Mouse (Mus musculus) CH12.LX (cell line): Measurements from ENCODE around the gene Mt1. TPM values are rescaled to one million over a fixed set of nuclear protein-coding genes. Genes with fewer than 3 reads are reported as not detected.

Experiments
- DNase-seq: peaks from one replicate; pipeline ENCODE4 v3.0.0-alpha.2; 2013; ENCODE audit errors: extremely low read depth
- H3K27ac ChIP-seq: 2 replicates; pipeline ENCODE4 v1.5.1; 2012; ENCODE audit warnings: low read depth, mild to moderate bottlenecking, control low read depth, moderate library complexity; ENCODE audit not compliant: insufficient read depth
- H3K27me3 ChIP-seq: replicated peaks from 2 replicates; pipeline ENCODE3; 2012; ENCODE audit warnings: inconsistent platforms
- H3K36me3 ChIP-seq, 2 experiments: replicated peaks in 1 of 2; 2 replicates each; pipeline versions ENCODE3 to v1.6.1; 2012; ENCODE audit warnings: inconsistent platforms in 1 of 2, low read length in 1 of 2, mild to moderate bottlenecking in 1 of 2, mixed read lengths in 1 of 2, moderate library complexity in 1 of 2; ENCODE audit not compliant: control insufficient read depth in 1 of 2, insufficient read depth in 1 of 2
- H3K4me1 ChIP-seq, 2 experiments: 2 replicates each; pipeline ENCODE4 v1.6.1; 2012; ENCODE audit warnings: inconsistent platforms in 1 of 2, moderate library complexity in 1 of 2; ENCODE audit not compliant: insufficient read depth in 2 of 2, control insufficient read depth in 1 of 2
- H3K4me2 ChIP-seq: 2 replicates; pipeline ENCODE4 v1.6.1; 2012; ENCODE audit warnings: low read depth, mild to moderate bottlenecking, control low read depth; ENCODE audit not compliant: poor library complexity, insufficient read depth, severe bottlenecking
- H3K4me3 ChIP-seq, 3 experiments: fragments of 150-350 bp in 1 of 3; sonication (generic) in 1 of 3; replicated peaks in 1 of 3; 2 replicates each; pipeline versions ENCODE3 to v1.5.1; 2011 to 2012; ENCODE audit warnings: low read depth in 2 of 3, low read length in 2 of 3, mild to moderate bottlenecking in 2 of 3, moderate library complexity in 2 of 3, control low read depth in 1 of 3, improper control_type of control experiment in 1 of 3, inconsistent platforms in 1 of 3, mixed read lengths in 1 of 3; ENCODE audit not compliant: poor library complexity in 1 of 3
- H3K79me2 ChIP-seq: replicated peaks from 2 replicates; pipeline ENCODE4 v1.6.1; 2012; ENCODE audit warnings: mild to moderate bottlenecking, moderate library complexity; ENCODE audit not compliant: control insufficient read depth, poor library complexity, insufficient read depth, severe bottlenecking; ENCODE audit errors: extremely low read depth
- H3K9ac ChIP-seq: 2 replicates; pipeline ENCODE4 v1.6.1; 2012; ENCODE audit warnings: low read depth, mild to moderate bottlenecking, control low read depth, moderate library complexity; ENCODE audit not compliant: insufficient read depth
- H3K9me3 ChIP-seq: replicated peaks from 2 replicates; pipeline ENCODE3; 2012; ENCODE audit warnings: low read length, inconsistent platforms, mixed read lengths
- BHLHE40 ChIP-seq: IDR thresholded peaks from 2 replicates; pipeline ENCODE4 v1.6.1; 2011; ENCODE audit warnings: mild to moderate bottlenecking, low read depth, low read length, improper control_type of control experiment
- E2F4 ChIP-seq: IDR thresholded peaks from 2 replicates; pipeline ENCODE4 v1.6.1; 2011; ENCODE audit warnings: low read depth, low read length, improper control_type of control experiment; ENCODE audit not compliant: insufficient replicate concordance
- JUND ChIP-seq: conservative IDR thresholded peaks from 2 replicates; pipeline ENCODE4 v1.6.1; 2011; ENCODE audit warnings: low read depth, low read length, improper control_type of control experiment
- MAX ChIP-seq: IDR thresholded peaks from 2 replicates; pipeline ENCODE4 v1.6.1; 2011; ENCODE audit warnings: low read length, improper control_type of control experiment
- MEF2A ChIP-seq: IDR thresholded peaks from 2 replicates; pipeline ENCODE4 v1.6.1; 2014; ENCODE audit warnings: low read depth, mild to moderate bottlenecking, inconsistent platforms, low read length, improper control_type of control experiment, borderline replicate concordance
- MXI1 ChIP-seq: IDR thresholded peaks from 2 replicates; pipeline ENCODE4 v1.6.1; 2011; ENCODE audit warnings: mild to moderate bottlenecking, low read depth, low read length, improper control_type of control experiment
- MYC ChIP-seq: IDR thresholded peaks from 2 replicates; pipeline ENCODE4 v1.6.1; 2011; ENCODE audit warnings: low read depth, mild to moderate bottlenecking, improper control_type of control experiment, low read length
- NELFE ChIP-seq: IDR thresholded peaks from 2 replicates; pipeline ENCODE4 v1.6.1; 2011; ENCODE audit warnings: low read depth, low read length, improper control_type of control experiment
- PAX5 ChIP-seq: IDR thresholded peaks from 2 replicates; pipeline ENCODE4 v1.6.1; 2012; ENCODE audit warnings: low read length, inconsistent platforms, mixed read lengths
- ZC3H11A ChIP-seq: IDR thresholded peaks from 2 replicates; pipeline ENCODE4 v1.6.1; 2012; ENCODE audit warnings: low read depth, mild to moderate bottlenecking, inconsistent platforms, low read length, improper control_type of control experiment
- dilution Hi-C: fragments of 300-500 bp; cut with MboI; formaldehyde crosslinking; loops from 2 replicates; pipeline ENCODE4 v1.14.3; 2020; ENCODE audit warnings: low sequenced_read_pairs; ENCODE audit not compliant: extremely low pct_unique_long_range_greater_than_20kb, extremely low pct_ligation_motif_present
- in situ Hi-C: fragments of 300-500 bp; cut with MboI; formaldehyde crosslinking; loops from 3 replicates; pipeline ENCODE4 v1.14.3; 2019; ENCODE audit warnings: low sequenced_read_pairs, low pct_ligation_motif_present, low pct_unique_long_range_greater_than_20kb, mixed read lengths
- polyA plus RNA-seq: library from polyadenylated mRNA; unstranded; fragments of >175 nt; gene quantifications from 2 replicates; pipeline ENCODE4 v1.2.1, GENCODE M21; 2012; ENCODE audit warnings: low read depth; ENCODE audit not compliant: insufficient read length
- total RNA-seq, 2 experiments: library from RNA; depleted of rRNA; stranded (reverse); fragments of 300-350 nt in 1 of 2; fragments of >200 nt in 1 of 2; gene quantifications; 2 replicates each; pipeline ENCODE4 v1.2.3; 2012 to 2014

Gene Mt1
- total and polyA plus RNA-seq, 3 experiments = 19.9 to 239 (median 62.7) TPM

DNA sequence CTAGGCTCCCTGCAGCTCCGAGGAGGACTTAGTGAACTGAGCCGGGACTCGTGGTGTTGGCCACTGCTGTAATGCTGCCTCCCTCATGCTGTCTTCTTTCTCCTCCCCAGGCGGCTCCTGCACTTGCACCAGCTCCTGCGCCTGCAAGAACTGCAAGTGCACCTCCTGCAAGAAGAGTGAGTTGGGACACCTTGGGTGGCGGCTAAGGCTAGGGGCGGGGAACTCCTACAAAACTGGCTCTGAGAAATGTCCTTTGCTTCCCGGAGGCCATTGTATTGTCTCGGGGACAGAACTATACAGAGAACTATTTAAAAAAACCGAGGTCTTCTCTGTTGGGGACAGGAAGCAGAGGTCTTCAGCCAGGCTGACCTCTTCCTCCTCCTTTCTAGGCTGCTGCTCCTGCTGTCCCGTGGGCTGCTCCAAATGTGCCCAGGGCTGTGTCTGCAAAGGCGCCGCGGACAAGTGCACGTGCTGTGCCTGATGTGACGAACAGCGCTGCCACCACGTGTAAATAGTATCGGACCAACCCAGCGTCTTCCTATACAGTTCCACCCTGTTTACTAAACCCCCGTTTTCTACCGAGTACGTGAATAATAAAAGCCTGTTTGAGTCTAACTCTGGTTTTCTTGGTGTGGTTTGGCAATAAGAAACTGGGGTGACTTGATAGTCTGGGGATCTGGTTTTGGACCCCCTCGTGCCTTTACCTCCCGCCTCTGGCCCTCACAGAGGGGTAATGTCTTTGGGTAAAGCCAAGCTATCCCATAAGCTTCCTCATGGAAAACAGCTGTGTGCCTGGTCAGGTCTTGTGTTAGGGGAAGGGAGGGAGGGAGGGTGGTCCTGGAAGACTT is 1.1 kb downstream of the Mt1 start:
- H3K79me2 ChIP-seq = peaks cover 4% of the 10 kb centered on the region; the same call in 1 of the 2 replicates
- peak; percentile 77 for TF ChIP-seq BHLHE40
- peak; percentile 80; the same call in 1 of the 2 replicates for TF ChIP-seq MXI1
- no peak for TF ChIP-seq PAX5
- peak; percentile 43 for TF ChIP-seq MAX
- H3K4me3 ChIP-seq = peak overlapping the region; percentile 41 to 78 (median 53)
- dilution Hi-C loops = no loop called here
- peak overlapping the region; percentile 71 for H3K9ac ChIP-seq
- DNase-seq = no peak
- peak overlapping the region; percentile 41 for H3K27ac ChIP-seq
- peaks cover 2% of the 10 kb centered on the region for H3K9me3 ChIP-seq
- H3K36me3 ChIP-seq = no peaks in the 10 kb centered on the region
- peaks cover 0 to 25% of the 10 kb centered on the region in 2 experiments; a peak in 2 of 4 replicates for H3K4me1 ChIP-seq
- peaks cover 58% of the 10 kb centered on the region for H3K27me3 ChIP-seq
- in situ Hi-C loops = loop anchor here (25.0 kb wide), 1 partner anchor 493 kb away; no protein-coding TSS in a partner anchor
- peak overlapping the region; percentile 32; the same call in 1 of the 2 replicates for H3K4me2 ChIP-seq

- peaks cover 4% of the 10 kb centered on the region; the same call in 1 of the 2 replicates for H3K79me2 ChIP-seq
- DNase-seq = no peak
- peaks cover 2% of the 10 kb centered on the region for H3K9me3 ChIP-seq
- dilution Hi-C loops (no loop called here), in situ Hi-C loops (loop anchor here (25.0 kb wide), 1 partner anchor 493 kb away; no protein-coding TSS in a partner anchor)
- 0 out of 2 replicates have a peak overlapping the region, but pooled peaks have one; percentile 48 for H3K4me2 ChIP-seq
- peak overlapping the region; percentile 71 for H3K9ac ChIP-seq
- H3K27ac ChIP-seq = no peak overlapping the region
- no peaks in the 10 kb centered on the region for H3K36me3 ChIP-seq
- H3K4me3 ChIP-seq = peak overlapping the region in 1 of 3 experiments; percentile 78
- H3K27me3 ChIP-seq = peaks cover 55% of the 10 kb centered on the region
- no peak for TF ChIP-seq E2F4
- TF ChIP-seq MYC = no peak
- TF ChIP-seq MEF2A = no peak
- TF ChIP-seq ZC3H11A = no peak
- TF ChIP-seq JUND = no peak
- TF ChIP-seq NELFE = no peak
- no peak for TF ChIP-seq MAX
- TF ChIP-seq, all 38 proteins: peak for 0
- H3K4me1 ChIP-seq = peaks cover 4 to 29% of the 10 kb centered on the region in 2 experiments
Observed at GRCm38 (mm10) chr8:94180561-94180908, 1.7 kb downstream of the Mt1 start.
